Mouse (Mus musculus) forebrain, embryonic 10.5 days (tissue): Measurements from ENCODE around the gene Kdm7a. TPM values are rescaled to one million over a fixed set of nuclear protein-coding genes. Genes with fewer than 3 reads are reported as not detected.

Experiments used
- DNase-seq: peaks from one replicate; pipeline ENCODE4 v3.0.0-alpha.2; 2017; ENCODE audit warnings: low spot score; ENCODE audit errors: extremely low spot score
- H3K27ac ChIP-seq: fragments of 300-500 bp; sonication (generic); 2 replicates; pipeline ENCODE4 v1.5.1; 2016; ENCODE audit warnings: mild to moderate bottlenecking
- H3K27me3 ChIP-seq: fragments of 300-500 bp; sonication (generic); 2 replicates; pipeline ENCODE4 v1.6.1; 2016; ENCODE audit warnings: mild to moderate bottlenecking; ENCODE audit not compliant: poor library complexity, severe bottlenecking
- H3K36me3 ChIP-seq: fragments of 300-500 bp; sonication (generic); replicated peaks from 2 replicates; pipeline ENCODE4 v1.6.1; 2016; ENCODE audit warnings: mild to moderate bottlenecking, moderate library complexity
- H3K4me1 ChIP-seq: fragments of 300-500 bp; sonication (generic); 2 replicates; pipeline ENCODE4 v1.6.1; 2016
- H3K4me3 ChIP-seq: fragments of 300-500 bp; sonication (generic); 2 replicates; pipeline ENCODE4 v1.5.1; 2016; ENCODE audit warnings: mild to moderate bottlenecking, moderate library complexity
- H3K9me3 ChIP-seq: fragments of 300-500 bp; sonication (generic); 2 replicates; pipeline ENCODE4 v1.6.1; 2016; ENCODE audit warnings: mild to moderate bottlenecking, moderate library complexity
- WGBS: fragments of 180-500 bp; shearing (Covaris S2); methylation state at CpG from one replicate; pipeline ENCODE4 v1.1.7; 2016; 5-methylcytosine and 5-hydroxymethylcytosine counted together
- polyA plus RNA-seq: library from polyadenylated mRNA; unstranded; fragments of >200 nt; fragmentation: Nextera tagmentation; extraction: Ambion mirVana; gene quantifications from 2 replicates; pipeline ENCODE4 v1.2.1, GENCODE M21; 2016

The Kdm7a gene
- 9.7 and 9.8 TPM in 2 replicates for polyA plus RNA-seq

- WGBS = 5% methylated on average over 121 of the region's 124 CpGs
- Histone ChIP-seq H3K4me3 (peak within 1 kb of the TSS; percentile 74), H3K27me3 (no peaks in the 10 kb centered on the region), H3K27ac (peak within 1 kb of the TSS; percentile 95), H3K9me3 (no peaks in the 10 kb centered on the region), H3K4me1 (peaks cover 20% of the 10 kb centered on the region), H3K36me3 (no peaks in the 10 kb centered on the region)
- DNase-seq = peak; percentile 78
Measured at GRCm38 (mm10) chr6:39206581-39207461, at the start of gene Kdm7a. TSS of gene Kdm7a (minus strand) at chr6:39206789.

GRCm38 (mm10) chr6:39255271-39255670, 48.7 kb upstream of the Kdm7a start:
- H3K4me1 ChIP-seq = peaks cover 35% of the 10 kb centered on the region
- 0 out of 2 replicates have a peak overlapping the region, but pooled peaks have one; percentile 35 for H3K27ac ChIP-seq
- no peak for DNase-seq
- no peaks in the 10 kb centered on the region for H3K36me3 ChIP-seq
- no peak overlapping the region for H3K4me3 ChIP-seq
- no peaks in the 10 kb centered on the region for H3K9me3 ChIP-seq
- whole genome bisulfite sequencing = 80% methylated on average over 8 of the region's 8 CpGs
- H3K27me3 ChIP-seq = peaks cover 18% of the 10 kb centered on the region

GRCm38 (mm10) chr6:39250055-39250454, 43.5 kb upstream of the Kdm7a start:
- H3K27me3 ChIP-seq = peaks cover 3% of the 10 kb centered on the region
- DNase-seq = no peak
- H3K4me3 ChIP-seq = no peak overlapping the region
- no peaks in the 10 kb centered on the region for H3K36me3 ChIP-seq
- no peaks in the 10 kb centered on the region for H3K9me3 ChIP-seq
- peaks cover 2% of the 10 kb centered on the region for H3K4me1 ChIP-seq
- no peak overlapping the region for H3K27ac ChIP-seq
- 90% methylated on average over 2 of the region's 2 CpGs for WGBS

GRCm38 (mm10) chr6:39249176-39249770, 42.7 kb upstream of the Kdm7a start:
- Histone ChIP-seq H3K9me3 (no peaks in the 10 kb centered on the region), H3K4me1 (0 out of 2 replicates have a peak, but pooled peaks cover 1% of the 10 kb centered on the region), H3K36me3 (no peaks in the 10 kb centered on the region), H3K27me3 (no peaks in the 10 kb centered on the region), H3K27ac (no peak overlapping the region), H3K4me3 (no peak overlapping the region)
- 62% methylated on average over 16 of the region's 16 CpGs for WGBS
- no peak for DNase-seq

GRCm38 (mm10) chr6:39244066-39244465, 37.5 kb upstream of the Kdm7a start:
- 0 out of 2 replicates have a peak overlapping the region, but pooled peaks have one; percentile 21 for H3K27ac ChIP-seq
- no peak overlapping the region for H3K4me3 ChIP-seq
- no peaks in the 10 kb centered on the region for H3K36me3 ChIP-seq
- H3K4me1 ChIP-seq = peaks cover 20% of the 10 kb centered on the region
- DNase-seq = no peak
- H3K9me3 ChIP-seq = no peaks in the 10 kb centered on the region
- WGBS = 90% methylated on average over 9 of the region's 9 CpGs
- H3K27me3 ChIP-seq = no peaks in the 10 kb centered on the region

GRCm38 (mm10) chr6:39243511-39243961, 36.9 kb upstream of the Kdm7a start:
- Histone ChIP-seq H3K27me3 (no peaks in the 10 kb centered on the region), H3K36me3 (no peaks in the 10 kb centered on the region), H3K4me1 (peaks cover 20% of the 10 kb centered on the region), H3K9me3 (no peaks in the 10 kb centered on the region), H3K4me3 (no peak overlapping the region), H3K27ac (peak overlapping the region; percentile 2; the same call in 1 of the 2 replicates)
- WGBS = 72% methylated on average over 8 of the region's 8 CpGs
- no peak for DNase-seq

GRCm38 (mm10) chr6:39242718-39243471, 36.3 kb upstream of the Kdm7a start:
- Histone ChIP-seq H3K27ac (peak overlapping the region; percentile 2; the same call in 1 of the 2 replicates), H3K27me3 (no peaks in the 10 kb centered on the region), H3K4me1 (peaks cover 20% of the 10 kb centered on the region), H3K4me3 (no peak overlapping the region), H3K9me3 (no peaks in the 10 kb centered on the region), H3K36me3 (no peaks in the 10 kb centered on the region)
- 80% methylated on average over 8 of the region's 8 CpGs for WGBS
- peak; percentile 26 for DNase-seq

DNA sequence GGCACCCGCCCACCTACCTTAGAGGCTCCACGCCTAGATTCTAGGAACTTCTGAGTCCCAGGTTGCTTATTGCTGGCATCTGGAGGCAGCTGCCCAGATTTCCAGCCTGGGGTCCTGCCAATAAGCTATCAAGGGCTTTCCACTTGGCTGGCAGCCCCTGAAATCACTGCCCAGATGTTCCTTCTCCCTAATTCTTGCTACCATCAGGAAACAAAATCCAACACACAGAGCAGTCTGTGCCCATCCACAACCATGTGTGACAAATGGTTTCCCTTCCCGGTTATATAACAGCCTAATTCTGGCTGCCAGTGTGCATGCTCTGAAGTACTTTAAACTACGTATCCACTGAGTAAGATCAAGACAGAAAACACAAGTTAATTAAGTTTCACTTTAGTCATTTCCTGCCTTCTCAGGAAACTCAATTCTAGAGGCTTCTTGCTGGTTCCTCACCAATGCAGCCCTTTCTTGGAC, 34.9 kb upstream of the Kdm7a start:
- WGBS = 90% methylated on average over 4 of the region's 4 CpGs
- Histone ChIP-seq H3K36me3 (no peaks in the 10 kb centered on the region), H3K4me1 (peaks cover 26% of the 10 kb centered on the region), H3K27ac (no peak overlapping the region), H3K9me3 (no peaks in the 10 kb centered on the region), H3K4me3 (no peak overlapping the region), H3K27me3 (no peaks in the 10 kb centered on the region)
- DNase-seq = no peak

DNA sequence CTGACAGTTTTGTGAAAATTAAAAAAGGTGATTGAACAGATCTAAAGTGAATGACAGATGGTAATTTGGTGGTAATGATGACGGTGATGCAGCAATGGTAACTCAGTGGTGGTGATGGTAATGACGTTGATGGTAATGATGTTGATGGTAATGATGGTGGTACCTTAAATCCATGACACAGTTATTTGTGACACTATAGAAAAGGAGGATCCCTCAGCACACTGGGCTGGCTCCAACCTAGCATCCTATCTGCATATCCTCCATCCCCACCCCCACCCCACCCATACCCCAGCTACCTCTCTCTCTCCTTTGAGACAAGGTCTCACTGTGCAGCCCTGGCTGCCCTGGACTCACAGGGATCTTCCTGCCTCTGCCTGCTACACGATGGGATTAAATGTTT, 34.4 kb upstream of the Kdm7a start:
- Histone ChIP-seq H3K27me3 (no peaks in the 10 kb centered on the region), H3K9me3 (no peaks in the 10 kb centered on the region), H3K4me3 (no peak overlapping the region), H3K27ac (no peak overlapping the region), H3K4me1 (peaks cover 26% of the 10 kb centered on the region), H3K36me3 (no peaks in the 10 kb centered on the region)
- no peak for DNase-seq
- WGBS = 83% methylated on average over 3 of the region's 3 CpGs

DNA sequence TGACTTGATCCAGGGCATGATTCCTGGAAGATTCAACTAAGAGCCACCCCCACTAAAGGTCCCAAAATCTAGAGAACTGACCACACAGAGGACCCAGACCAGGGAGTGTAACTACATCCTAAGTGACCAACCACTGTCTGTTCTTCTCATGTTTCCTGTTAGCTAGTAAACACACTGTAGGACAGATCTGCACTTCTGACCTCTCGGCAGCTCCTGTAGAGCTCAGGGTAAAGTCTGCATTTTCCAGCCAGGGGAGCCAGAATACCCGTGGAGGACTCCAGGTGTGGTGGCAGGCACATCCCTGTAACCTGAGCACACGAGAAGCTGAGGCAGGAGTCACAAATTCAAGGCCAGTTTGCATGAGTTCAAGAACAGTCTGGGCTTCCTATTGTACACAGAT, 31.3 kb upstream of the Kdm7a start:
- no peak overlapping the region for H3K27ac ChIP-seq
- H3K4me1 ChIP-seq = peaks cover 14% of the 10 kb centered on the region
- 67% methylated on average over 3 of the region's 3 CpGs for WGBS
- DNase-seq = no peak
- H3K27me3 ChIP-seq = no peaks in the 10 kb centered on the region
- no peaks in the 10 kb centered on the region for H3K36me3 ChIP-seq
- H3K9me3 ChIP-seq = no peaks in the 10 kb centered on the region
- H3K4me3 ChIP-seq = no peak overlapping the region

GRCm38 (mm10) chr6:39232617-39233016, 26.0 kb upstream of the Kdm7a start:
- Histone ChIP-seq H3K9me3 (no peaks in the 10 kb centered on the region), H3K27ac (no peak overlapping the region), H3K27me3 (no peaks in the 10 kb centered on the region), H3K4me1 (peaks cover 7% of the 10 kb centered on the region), H3K36me3 (no peaks in the 10 kb centered on the region), H3K4me3 (no peak overlapping the region)
- WGBS = 87% methylated on average over 4 of the region's 4 CpGs
- DNase-seq = no peak

DNA sequence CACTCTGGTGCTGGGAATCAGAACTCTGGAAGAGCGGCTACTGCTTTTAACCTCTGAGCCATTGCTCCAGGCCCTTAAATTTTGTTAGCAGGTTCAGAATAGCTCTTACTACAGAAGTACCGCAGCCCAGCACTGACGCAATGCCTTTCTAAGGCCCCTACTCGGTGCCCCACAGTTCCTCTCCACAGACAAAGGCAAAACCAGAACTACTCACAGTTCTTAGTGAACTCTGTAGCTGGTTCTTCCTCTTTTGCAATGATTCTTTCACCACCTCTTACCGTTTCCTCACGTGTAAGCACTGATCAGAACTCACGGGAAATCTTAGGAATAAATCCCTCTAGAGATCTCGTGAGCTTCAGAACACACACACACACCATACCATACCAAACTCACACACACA, 24.1 kb upstream of the Kdm7a start:
- no peak for DNase-seq
- H3K4me3 ChIP-seq = no peak overlapping the region
- H3K36me3 ChIP-seq = no peaks in the 10 kb centered on the region
- peaks cover 12% of the 10 kb centered on the region for H3K4me1 ChIP-seq
- no peak overlapping the region for H3K27ac ChIP-seq
- H3K27me3 ChIP-seq = no peaks in the 10 kb centered on the region
- no peaks in the 10 kb centered on the region for H3K9me3 ChIP-seq
- WGBS = 85% methylated on average over 8 of the region's 8 CpGs
